Mouse (Mus musculus): Measurements from ENCODE around the gene Selenos.

Selenos gene

GRCm38 (mm10) chr7:66087652-66088051 is 8.2 kb downstream of the Selenos start:
- no peak for DNase-seq

GRCm38 (mm10) chr7:66088077-66088476 is 8.6 kb downstream of the Selenos start:
- no peak for DNase-seq

GRCm38 (mm10) chr7:66090676-66091190 is 11.3 kb downstream of the Selenos start:
- DNase-seq: no peak

- DNase-seq: no peak
These were observed 12.1 kb downstream of the Selenos start for GRCm38 (mm10) chr7:66091553-66091952.

GRCm38 (mm10) chr7:66092656-66093055 is 13.2 kb downstream of the Selenos start:
- DNase-seq: no peak

GRCm38 (mm10) chr7:66094141-66094540 is 14.7 kb downstream of the Selenos start:
- no peak for DNase-seq

GRCm38 (mm10) chr7:66098803-66099202 is 19.4 kb downstream of the Selenos start:
- DNase-seq: no peak

- DNase-seq: no peak
These were observed 22.4 kb downstream of the Selenos start for GRCm38 (mm10) chr7:66101866-66102265.

- DNase-seq: no peak
These were observed 25.1 kb downstream of the Selenos start for GRCm38 (mm10) chr7:66104531-66104930.

GRCm38 (mm10) chr7:66105771-66106170 is 26.3 kb downstream of the Selenos start:
- DNase-seq: no peak

- DNase-seq: no peak
These were observed 27.2 kb downstream of the Selenos start for GRCm38 (mm10) chr7:66106581-66107056.

- no peak for DNase-seq
These were observed 27.8 kb downstream of the Selenos start for GRCm38 (mm10) chr7:66107206-66107605.

GRCm38 (mm10) chr7:66107930-66108329 is 28.5 kb downstream of the Selenos start:
- peak; percentile 38 for DNase-seq

- DNase-seq: peak; percentile 93
These were observed 29.8 kb downstream of the Selenos start, which contains the start of gene Chsy1 for GRCm38 (mm10) chr7:66108961-66109854. TSS of gene Chsy1 (plus strand) at chr7:66109515.

GRCm38 (mm10) chr7:66109855-66110635 is 30.6 kb downstream of the Selenos start:
- DNase-seq: peak; percentile 80

- DNase-seq: peak; percentile 29
These were observed 31.2 kb downstream of the Selenos start for GRCm38 (mm10) chr7:66110636-66111112.

- no peak for DNase-seq
These were observed 31.8 kb downstream of the Selenos start for GRCm38 (mm10) chr7:66111211-66111610.

- DNase-seq: no peak
These were observed 34.1 kb downstream of the Selenos start for GRCm38 (mm10) chr7:66113561-66113960.

GRCm38 (mm10) chr7:66115821-66116343 is 36.4 kb downstream of the Selenos start:
- no peak for DNase-seq

- peak; percentile 35 for DNase-seq
These were observed 37.5 kb downstream of the Selenos start for GRCm38 (mm10) chr7:66116906-66117482.

- no peak for DNase-seq
These were observed 38.6 kb downstream of the Selenos start for GRCm38 (mm10) chr7:66118046-66118445.

- no peak for DNase-seq
These were observed 39.3 kb downstream of the Selenos start for GRCm38 (mm10) chr7:66118796-66119195.

- DNase-seq: no peak
These were observed 40.7 kb downstream of the Selenos start for GRCm38 (mm10) chr7:66120139-66120538.

All from thymus, postnatal 4 days (tissue).